Mouse (Mus musculus) CH12F3 (cell line): ENCODE results near the gene Dmxl2.

Experiments used
- in situ Hi-C: fragments of 300-500 bp; cut with MboI; formaldehyde crosslinking; loops from 2 replicates; pipeline ENCODE4 v1.14.3; 2020; ENCODE audit warnings: low sequenced_read_pairs

Gene Dmxl2

GRCm38 (mm10) chr9:54500832-54501452 is 484 bp downstream of the Dmxl2 start:
- in situ Hi-C loops: no loop called here

DNA sequence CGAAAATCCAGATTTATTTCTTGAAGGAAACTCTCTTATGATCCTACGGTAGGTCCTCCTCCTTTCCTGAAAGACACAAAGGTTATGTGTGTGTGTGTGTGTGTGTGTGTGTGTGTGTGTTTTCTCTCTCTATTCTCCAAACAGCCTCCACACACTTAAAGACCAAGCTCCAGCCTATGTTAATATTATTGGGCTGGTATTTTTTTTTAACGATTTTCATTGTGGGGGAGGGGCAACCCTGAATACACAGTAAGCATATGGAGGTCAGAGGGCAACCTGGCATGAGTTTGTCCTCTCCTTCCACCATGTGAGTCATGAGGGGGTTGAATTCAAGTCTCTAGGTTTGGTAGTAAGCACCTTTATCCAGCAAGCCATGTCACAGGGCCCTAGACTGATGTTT is 1.6 kb downstream of the Dmxl2 start:
- in situ Hi-C loops: no loop called here

- in situ Hi-C loops: no loop called here
Observed at GRCm38 (mm10) chr9:54499291-54499690, 2.1 kb downstream of the Dmxl2 start.

GRCm38 (mm10) chr9:54490431-54490830 is 11.0 kb downstream of the Dmxl2 start:
- in situ Hi-C loops: no loop called here

- in situ Hi-C loops: no loop called here
Observed at GRCm38 (mm10) chr9:54489599-54489998, 11.8 kb downstream of the Dmxl2 start.

DNA sequence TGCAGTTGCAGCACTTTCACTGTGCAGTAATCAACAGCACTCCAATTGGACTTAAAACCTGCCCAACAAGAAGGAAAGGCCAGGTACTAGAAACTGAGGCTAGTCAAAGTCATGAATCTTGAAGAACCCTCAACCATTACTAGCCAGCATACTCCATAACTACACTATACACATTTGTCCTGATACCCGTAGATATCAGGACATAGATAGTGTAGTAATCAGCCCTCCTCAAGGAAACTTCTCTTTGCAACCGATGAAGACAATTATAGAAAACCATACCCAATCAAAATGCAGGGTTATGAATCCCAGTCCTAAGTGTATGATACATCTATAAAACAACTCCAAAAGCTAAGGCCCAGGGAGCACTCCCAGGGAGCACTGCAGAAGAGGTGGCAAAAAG is 16.5 kb downstream of the Dmxl2 start:
- in situ Hi-C loops: no loop called here

- in situ Hi-C loops: no loop called here
Observed at GRCm38 (mm10) chr9:54483215-54483614, 18.2 kb downstream of the Dmxl2 start.

DNA sequence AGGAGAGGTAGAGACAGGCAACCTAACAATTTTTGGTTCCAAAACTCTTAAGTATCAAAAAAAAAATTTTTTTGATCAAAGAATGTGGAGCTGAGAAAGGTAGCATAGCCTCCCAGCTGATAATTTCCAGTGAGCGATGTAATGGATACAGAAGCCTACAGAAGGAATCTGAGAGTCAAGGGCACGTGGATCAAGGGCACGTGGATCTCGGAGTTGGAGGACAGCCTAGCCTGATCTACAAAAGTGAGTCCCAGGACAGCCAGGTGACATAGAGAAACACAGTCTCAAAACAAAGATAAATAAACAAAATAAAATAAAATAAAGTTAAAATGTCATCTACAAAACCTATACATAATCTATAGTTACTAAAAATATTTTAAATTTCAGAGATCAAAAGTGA is 18.7 kb downstream of the Dmxl2 start:
- in situ Hi-C loops: no loop called here

- in situ Hi-C loops: no loop called here
Observed at GRCm38 (mm10) chr9:54479054-54479453, 22.4 kb downstream of the Dmxl2 start.

- in situ Hi-C loops: no loop called here
Observed at GRCm38 (mm10) chr9:54478117-54478516, 23.3 kb downstream of the Dmxl2 start.

DNA sequence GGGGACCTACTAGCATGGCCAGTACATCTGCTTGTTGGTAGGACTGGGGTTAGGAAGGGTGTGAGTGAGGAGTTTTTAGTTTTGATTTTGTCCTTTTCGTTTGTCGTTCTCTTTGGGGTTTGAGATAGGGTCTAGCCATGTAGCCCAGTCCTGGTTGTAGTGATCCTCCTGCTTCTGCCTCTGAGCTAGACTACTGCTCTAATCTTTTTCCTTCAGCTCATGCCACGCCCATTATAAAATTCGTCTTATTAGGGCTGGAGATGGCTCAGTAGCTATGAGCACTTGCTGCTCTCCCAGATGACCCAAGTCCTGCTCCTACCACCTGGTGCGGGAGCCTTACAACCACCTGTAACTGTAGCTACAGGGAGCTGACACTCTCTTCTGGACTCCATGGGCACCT is 26.9 kb downstream of the Dmxl2 start:
- in situ Hi-C loops: no loop called here

DNA sequence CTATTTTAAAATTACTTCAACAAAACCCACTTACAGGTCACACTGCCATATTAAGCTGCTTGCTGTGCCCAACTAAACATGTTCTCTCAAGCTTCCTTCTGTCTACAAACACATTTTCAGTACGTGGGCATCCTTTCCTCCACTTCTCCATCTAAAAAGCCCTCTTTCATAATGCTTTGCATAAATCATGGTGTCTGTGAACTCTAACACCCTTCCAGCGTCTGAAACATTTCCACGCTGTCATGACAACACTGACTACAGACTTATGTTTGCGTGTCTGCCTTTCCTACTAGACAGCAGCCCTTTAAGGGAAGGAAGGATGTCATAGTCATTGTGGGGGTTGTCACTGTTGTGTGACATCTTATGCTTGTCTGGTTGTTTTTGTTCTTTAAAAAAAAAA is 27.4 kb downstream of the Dmxl2 start:
- in situ Hi-C loops: no loop called here

DNA sequence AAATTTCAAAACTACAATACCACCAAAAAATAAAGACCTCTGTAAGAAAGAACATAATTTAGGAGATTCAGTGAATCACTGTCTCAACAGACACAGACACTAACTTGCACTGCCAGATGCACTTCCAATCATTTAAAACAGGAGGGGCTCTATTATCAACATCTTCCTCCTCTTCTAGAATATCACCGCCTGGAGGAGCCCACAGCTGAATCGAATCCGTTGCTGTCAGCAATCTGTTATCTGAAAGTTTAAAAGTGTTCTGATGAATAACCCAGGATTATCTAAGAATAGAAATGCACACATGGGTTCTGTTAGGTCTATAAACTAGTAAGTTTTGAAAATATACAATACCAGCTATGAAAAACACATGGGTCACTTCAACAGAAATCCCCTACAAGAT is 28.6 kb downstream of the Dmxl2 start:
- in situ Hi-C loops: no loop called here

DNA sequence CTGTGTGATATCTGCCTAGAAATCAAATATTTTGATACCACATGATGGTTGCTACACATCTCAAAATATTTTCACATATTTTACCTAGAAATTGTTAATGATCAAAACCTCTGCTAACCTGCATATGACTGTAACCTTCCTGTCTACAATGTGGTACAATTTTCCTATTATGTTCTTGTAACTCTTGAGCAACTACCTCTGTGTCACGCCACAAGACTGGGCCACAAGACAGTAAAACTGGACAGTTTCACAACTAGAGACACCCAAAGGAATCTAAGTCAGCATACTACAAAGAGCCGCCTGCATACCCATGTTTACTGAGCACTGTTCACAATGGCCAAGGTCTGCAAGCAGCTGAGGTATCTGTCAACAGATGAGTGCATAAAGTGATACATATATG is 32.1 kb downstream of the Dmxl2 start:
- in situ Hi-C loops: no loop called here

DNA sequence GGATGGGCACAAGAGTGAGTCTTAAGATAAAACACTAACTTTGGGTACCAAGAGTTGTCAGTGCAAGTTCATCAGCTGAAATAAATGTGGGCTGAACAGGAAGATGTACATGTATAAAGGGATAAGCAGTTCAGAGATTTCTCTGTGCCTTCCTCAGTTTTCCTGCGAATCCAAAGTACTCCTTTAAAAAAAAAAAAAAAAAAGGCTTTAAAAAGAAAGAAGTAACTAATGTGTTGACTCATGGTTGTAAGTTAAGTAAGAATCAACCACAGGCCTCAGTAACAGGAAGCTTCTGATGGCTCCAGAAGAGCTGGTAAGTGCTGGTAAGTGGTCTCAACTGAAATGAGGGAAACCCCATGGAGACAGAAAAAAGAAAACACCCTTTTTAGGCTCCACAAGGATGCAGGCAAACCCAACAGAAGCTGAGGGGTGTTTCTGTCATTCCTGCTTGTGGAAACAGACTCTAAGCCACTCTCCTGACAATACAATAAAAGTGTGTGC is 33.9 kb downstream of the Dmxl2 start:
- in situ Hi-C loops: no loop called here

DNA sequence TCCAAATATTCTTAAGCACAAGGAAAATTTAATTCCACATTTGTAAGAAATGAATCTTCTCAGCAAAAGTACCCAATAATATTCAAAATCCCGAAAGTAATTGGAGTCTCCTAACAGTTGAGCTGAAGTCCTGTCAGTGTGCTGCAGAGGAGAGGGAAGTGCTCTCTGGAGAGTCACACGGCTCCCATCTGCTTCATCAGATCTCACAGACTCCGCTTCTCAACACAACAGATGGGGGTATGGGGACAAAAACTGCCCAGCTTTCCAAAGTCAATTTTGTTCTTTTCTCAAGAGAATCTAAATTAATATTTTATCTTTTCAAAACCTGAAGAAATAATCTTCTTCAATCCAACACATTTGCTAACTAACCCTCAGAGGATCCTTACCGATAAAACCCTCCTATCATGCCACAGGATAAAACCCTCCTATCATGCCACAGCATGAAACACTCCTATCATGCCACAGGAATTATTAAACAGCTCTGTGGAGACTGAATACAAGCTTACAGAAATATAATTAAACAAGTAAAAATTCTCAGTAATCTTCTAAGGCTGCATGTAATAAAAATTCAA is 37.9 kb downstream of the Dmxl2 start:
- in situ Hi-C loops: no loop called here

- in situ Hi-C loops: no loop called here
Observed at GRCm38 (mm10) chr9:54439015-54439414, 62.4 kb downstream of the Dmxl2 start.

GRCm38 (mm10) chr9:54438246-54438645 is 63.2 kb downstream of the Dmxl2 start:
- in situ Hi-C loops: no loop called here

DNA sequence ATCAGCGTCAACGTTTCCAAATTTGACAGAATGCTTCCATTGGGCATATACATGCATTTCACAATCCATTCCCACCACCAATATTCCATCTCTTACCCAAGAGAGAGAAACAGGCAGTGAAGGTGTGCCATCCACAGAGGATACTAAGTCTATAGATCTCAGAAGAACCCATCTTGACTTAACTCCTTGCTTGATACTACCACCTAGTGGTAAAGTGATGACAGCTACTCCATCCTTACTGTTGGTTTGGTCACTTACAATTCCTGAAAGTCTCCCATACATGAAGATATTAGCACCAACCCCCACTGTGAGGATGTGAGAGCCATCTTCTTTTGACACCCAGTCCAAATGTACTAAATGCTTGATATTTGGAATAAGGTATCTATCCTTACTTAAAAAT is 85.2 kb downstream of the Dmxl2 start:
- in situ Hi-C loops: no loop called here

GRCm38 (mm10) chr9:54356756-54357155 is 144.7 kb downstream of the Dmxl2 start:
- in situ Hi-C loops: no loop called here

DNA sequence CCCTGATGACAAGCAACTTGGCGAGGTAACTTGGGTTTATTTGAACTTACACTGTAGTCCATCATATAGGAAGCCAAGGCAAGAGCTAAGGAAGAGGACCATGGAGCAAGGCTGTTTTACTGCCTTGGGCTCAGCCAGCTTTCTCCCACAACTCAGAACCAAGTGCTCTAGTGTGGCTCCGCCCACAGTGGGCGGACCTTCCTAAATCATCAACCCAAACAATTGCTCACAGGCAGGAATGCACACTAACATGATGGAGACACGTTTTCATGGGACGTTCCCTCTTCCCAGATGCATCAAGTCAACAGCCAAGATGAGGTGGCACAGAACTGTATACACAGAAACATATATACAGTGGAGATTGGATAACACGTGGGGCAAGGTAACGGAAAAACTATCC is 159.4 kb downstream of the Dmxl2 start:
- in situ Hi-C loops: no loop called here

DNA sequence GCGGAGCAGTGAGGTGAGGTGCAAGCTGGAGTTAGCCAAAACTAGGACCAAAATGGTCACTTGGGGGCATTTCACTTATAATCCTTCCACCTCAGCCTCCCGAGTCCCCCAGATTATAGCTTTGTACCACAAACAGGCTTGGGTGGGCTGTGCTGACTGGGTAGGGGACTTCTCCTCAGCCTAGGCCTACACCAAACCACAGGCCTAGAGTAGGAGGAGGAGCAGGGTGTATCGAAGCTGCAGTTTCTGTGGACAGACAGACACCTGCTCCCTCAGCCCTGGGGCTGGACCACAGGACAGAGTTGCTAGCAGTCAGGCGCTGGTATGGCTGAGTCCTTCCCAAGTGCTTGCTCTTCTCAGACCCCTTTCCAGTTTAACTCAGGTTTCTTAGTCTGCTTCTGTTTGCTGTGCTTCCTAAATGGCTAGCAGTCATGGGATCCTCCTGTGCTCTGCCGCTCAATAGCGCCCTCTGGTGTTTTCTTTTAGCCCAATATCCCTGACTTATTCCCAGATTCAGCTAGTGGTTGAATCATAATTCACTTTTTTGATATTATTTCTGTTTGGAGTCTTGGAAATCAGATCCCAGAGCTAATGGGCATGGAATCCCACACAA is 164.8 kb downstream of the Dmxl2 start:
- in situ Hi-C loops: no loop called here
